Mouse (Mus musculus) CD4-positive, CD25-positive, alpha-beta regulatory T cell (primary cell): ENCODE data around the gene Ryr1. TPM values are rescaled to one million over a fixed set of nuclear protein-coding genes. Genes with fewer than 3 reads are reported as not detected.

Experiments
- polyA plus RNA-seq: library from polyadenylated mRNA; unstranded; fragments of 100-300 nt; shearing (Covaris generic); gene quantifications from one replicate; pipeline ENCODE4 v1.2.1, GENCODE M21; 2017

Gene Ryr1
- 0.02 TPM for polyA plus RNA-seq

GRCm38 (mm10) chr7:29124970-29125369 lies at the start of gene Ryr1:
TSS of gene Ryr1 (minus strand) at chr7:29125179.

GRCm38 (mm10) chr7:29170066-29170754 lies 45.2 kb upstream of the Ryr1 start, which contains the start of the genes Ggn and Spred3:
TSS of gene Ggn (plus strand) at chr7:29170210.
TSS of gene Spred3 (minus strand) at chr7:29170411.

GRCm38 (mm10) chr7:29155838-29156782 lies 31.1 kb upstream of the Ryr1 start, which contains the start of gene Fam98c:
TSS of gene Fam98c (minus strand) at chr7:29156234.

GRCm38 (mm10) chr7:29134693-29135386 lies 9.9 kb upstream of the Ryr1 start, which contains the start of gene Rasgrp4:
TSS of gene Rasgrp4 (plus strand) at chr7:29134851.

GRCm38 (mm10) chr7:28981651-28982273 lies 143.2 kb downstream of the Ryr1 start, which contains the start of the genes Eif3k and Map4k1:
TSS of gene Eif3k (minus strand) at chr7:28981864.
TSS of gene Map4k1 (plus strand) at chr7:28982050.

GRCm38 (mm10) chr7:28961927-28962670 lies 162.9 kb downstream of the Ryr1 start, which contains the start of gene Actn4:
TSS of gene Actn4 (minus strand) at chr7:28962340.

Other genes with a start within 250 kb of the Ryr1 start
- gene Capn12, start 243.8 kb downstream of the Ryr1 start, polyA plus RNA-seq, result 0.25 TPM
- 301 TPM for gene Actn4, start 162.8 kb downstream of the Ryr1 start, polyA plus RNA-seq
- 330 TPM for gene Eif3k, start 143.3 kb downstream of the Ryr1 start, polyA plus RNA-seq
- gene Map4k1, start 143.1 kb downstream of the Ryr1 start, polyA plus RNA-seq, result 167 TPM
- 2.0 TPM for gene Rasgrp4, start 9.7 kb upstream of the Ryr1 start, polyA plus RNA-seq
- 76.0 TPM for gene Fam98c, start 31.1 kb upstream of the Ryr1 start, polyA plus RNA-seq
- 0.23 TPM for gene Ggn, start 45.0 kb upstream of the Ryr1 start, polyA plus RNA-seq
- 0.16 TPM for gene Spred3, start 45.2 kb upstream of the Ryr1 start, polyA plus RNA-seq
- gene Psmd8, start 55.5 kb upstream of the Ryr1 start, polyA plus RNA-seq, result 243 TPM
- 1.5 TPM for gene Catsperg1, start 88.9 kb upstream of the Ryr1 start, polyA plus RNA-seq
- gene Kcnk6, start 107.3 kb upstream of the Ryr1 start, polyA plus RNA-seq, result 2.5 TPM
- gene Yif1b, start 113.2 kb upstream of the Ryr1 start, polyA plus RNA-seq, result 64.9 TPM
- gene 2200002D01Rik, start 123.3 kb upstream of the Ryr1 start, polyA plus RNA-seq, result 2.6 TPM
- gene Spint2, start 156.7 kb upstream of the Ryr1 start, polyA plus RNA-seq, result 205 TPM
- not detected for gene Ppp1r14a, start 164.1 kb upstream of the Ryr1 start, polyA plus RNA-seq
- not detected for gene Dpf1, start 178.8 kb upstream of the Ryr1 start, polyA plus RNA-seq